Mouse (Mus musculus) C2C12 (cell line): Measurements from ENCODE around the gene Crnkl1.

Experiments
- CEBPB ChIP-seq: IDR thresholded peaks from one replicate; pipeline ENCODE4 v1.6.1; 2011; ENCODE audit warnings: low read depth, mild to moderate bottlenecking, control low read depth, moderate library complexity
- CTCF ChIP-seq: IDR thresholded peaks from one replicate; pipeline ENCODE4 v1.5.1; 2011; ENCODE audit not compliant: control insufficient read depth, insufficient read depth, insufficient read length
- MAX ChIP-seq: IDR thresholded peaks from one replicate; pipeline ENCODE4 v1.6.1; 2011; ENCODE audit warnings: mild to moderate bottlenecking, control low read depth
- MYOD1 ChIP-seq: IDR thresholded peaks from one replicate; pipeline ENCODE4 v1.6.1; 2011; ENCODE audit warnings: low read depth; ENCODE audit not compliant: control insufficient read depth, insufficient read length
- MYOG ChIP-seq: IDR thresholded peaks from one replicate; pipeline ENCODE4 v1.6.1; 2011; ENCODE audit not compliant: control insufficient read depth, insufficient read length; ENCODE audit errors: extremely low read depth

DNA sequence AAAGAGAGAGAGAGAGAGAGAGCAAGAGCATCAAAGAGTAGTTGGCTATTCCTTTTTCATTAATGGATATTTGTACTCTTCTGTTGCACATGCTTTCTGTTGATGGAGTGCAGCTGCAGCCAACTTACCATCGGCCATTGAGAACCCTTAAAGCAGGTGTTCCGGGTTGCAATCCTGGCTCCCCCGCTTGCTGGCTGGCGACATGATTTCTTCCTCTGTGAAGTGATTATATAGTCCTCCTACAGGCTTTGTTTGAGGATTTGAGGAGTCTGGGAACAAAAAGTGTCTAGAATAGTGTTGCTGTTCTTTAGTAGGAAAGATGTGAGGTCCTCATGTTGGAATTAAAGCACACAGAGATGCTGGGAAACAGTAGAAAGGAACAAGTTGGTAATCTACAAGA is 63.5 kb downstream of the Crnkl1 start:
- no peak for TF ChIP-seq CTCF
- TF ChIP-seq MAX, result no peak
- no peak for TF ChIP-seq CEBPB
- no peak for TF ChIP-seq MYOD1
- no peak for TF ChIP-seq MYOG
